Mouse (Mus musculus): Measurements from ENCODE around the gene Ncs1. TPM values are rescaled to one million over a fixed set of nuclear protein-coding genes. Genes with fewer than 3 reads are reported as not detected.

The Ncs1 gene
- total RNA-seq, 2 experiments from 2014 or later, result 173 to 197 TPM

DNA sequence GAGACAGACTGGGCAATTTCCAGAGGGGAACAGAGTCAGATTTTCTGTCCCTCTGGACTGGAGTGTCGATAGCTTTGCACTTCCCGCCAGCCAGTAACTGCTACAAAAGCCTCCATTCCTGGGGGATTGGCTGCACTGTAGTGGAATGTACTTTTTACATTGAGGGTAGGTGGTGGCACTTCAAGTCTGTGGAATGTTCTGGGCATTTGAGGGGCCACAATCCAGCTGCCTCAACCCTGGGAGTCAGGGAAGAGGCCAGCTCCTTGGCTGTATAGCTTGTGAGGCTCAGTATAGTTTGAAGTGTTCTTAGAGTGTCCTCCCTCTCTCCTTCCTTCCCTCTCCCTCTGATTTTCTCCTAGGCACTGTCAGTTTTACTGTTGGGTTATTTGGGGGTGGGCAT is 73.6 kb downstream of the Ncs1 start:
- DNase-seq (ENCODE audit: low spot score in 2 of 2), result no peak

DNA sequence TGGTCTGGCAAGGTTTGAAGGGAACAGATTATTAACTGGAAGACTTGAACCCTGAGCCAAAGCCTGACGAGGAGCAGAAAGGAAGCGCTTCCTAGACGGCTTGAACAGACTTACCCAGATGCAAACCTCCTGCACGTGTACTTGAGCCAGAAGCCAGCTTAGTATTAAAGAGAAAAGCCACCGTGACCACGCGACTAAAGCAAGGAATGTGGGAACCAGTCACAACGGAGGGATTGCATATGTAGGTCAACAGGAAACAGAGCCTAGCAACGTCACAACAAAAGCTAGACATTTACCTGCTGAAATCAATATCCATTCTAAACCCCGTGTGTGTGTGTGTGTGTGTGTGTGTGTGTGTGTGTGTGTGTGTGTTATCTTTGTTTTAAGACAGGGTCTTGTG is 81.6 kb downstream of the Ncs1 start:
- DNase-seq (ENCODE audit: low spot score in 2 of 2), result no peak

DNA sequence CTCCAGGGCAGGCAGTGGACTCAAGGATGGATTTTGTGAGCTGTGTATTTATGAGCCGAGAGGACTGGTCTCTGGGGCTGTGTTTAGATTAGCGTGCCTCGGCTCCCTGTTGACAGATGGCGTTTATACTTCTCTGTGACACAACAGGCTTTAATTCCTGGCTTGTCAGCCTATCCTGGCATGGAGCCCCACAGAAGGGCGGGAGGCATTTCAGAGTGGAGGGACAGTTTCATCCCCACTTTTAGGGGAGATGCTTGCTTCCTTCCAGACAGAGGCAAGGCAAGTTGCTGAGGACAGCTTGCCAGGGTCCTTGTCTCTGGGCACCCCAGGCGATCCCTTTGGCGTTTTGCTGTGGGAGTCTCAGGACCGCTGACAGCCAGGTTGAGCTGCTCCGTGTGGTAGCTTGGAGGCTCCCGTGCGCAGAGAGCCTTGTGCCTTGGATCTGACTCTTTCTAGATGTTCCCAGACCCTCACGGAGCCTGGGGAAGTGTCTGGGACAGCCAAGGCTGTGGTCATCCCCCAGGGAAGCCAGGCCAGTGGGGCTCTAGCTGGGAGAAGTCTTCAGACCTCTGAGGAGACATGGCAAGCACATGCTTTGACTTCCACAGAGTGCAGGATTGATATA is 92.2 kb downstream of the Ncs1 start:
- peak; percentile 46 to 65 for DNase-seq (ENCODE audit: low spot score in 2 of 2)

DNA sequence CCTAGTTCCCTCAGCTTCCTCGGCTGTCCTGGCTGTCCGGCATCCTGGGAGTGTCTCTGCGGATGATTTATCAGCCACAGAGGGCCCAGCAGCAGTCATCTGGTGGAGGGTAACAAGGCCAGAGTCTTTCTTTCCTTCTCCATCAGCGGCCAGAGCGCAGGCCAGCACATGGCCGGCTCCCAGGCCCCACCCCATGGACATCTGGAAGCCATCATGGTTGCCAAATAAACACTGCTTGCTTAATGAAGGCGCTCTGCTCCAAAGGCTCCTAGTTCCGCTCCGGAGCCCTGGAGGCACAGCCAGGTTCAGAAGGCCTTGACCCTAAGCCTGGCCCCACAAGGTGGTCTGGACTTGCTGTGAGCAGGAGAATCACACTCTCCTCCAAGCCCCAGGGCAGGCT is 94.2 kb downstream of the Ncs1 start:
- no peak for DNase-seq (ENCODE audit: low spot score in 2 of 2)

DNA sequence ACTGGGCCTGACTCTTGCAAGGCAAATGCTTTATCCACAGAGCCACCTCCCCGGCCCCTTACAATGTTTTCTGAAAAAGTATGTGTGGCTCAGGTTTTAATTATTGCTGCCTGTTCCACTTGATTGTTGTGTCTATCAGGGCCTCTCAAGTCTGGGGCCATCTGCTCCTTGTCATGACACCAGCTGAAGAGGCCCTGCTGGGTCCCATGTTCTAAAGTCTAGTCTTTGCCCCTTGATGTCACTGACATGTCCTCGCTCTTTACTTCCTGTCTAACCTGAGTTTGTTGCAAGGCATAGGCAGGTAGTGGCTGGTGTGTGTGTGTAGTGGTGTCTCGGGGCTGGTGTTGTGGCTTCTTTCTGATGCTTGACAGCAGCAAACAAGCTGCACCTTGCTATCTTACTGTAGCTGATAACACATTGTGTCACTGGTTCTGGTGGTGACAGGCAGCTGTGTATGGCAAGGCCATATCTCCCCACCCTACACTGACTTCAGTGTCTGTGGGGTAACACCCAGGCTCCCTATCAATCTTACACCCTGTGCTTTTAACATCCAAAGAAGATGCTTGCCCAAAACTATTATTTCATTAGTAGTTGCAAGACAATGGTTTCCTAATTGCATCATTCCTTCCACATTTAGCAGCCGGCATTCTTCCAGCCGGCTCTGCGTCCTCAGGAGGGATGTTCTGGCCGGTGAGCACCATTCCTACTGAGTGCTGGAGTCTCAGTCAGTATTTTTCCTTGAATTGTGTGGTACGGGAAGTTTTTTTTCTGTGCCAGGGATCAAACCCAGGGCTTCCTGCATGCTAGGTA is 96.3 kb downstream of the Ncs1 start:
- DNase-seq (ENCODE audit: low spot score in 2 of 2), result no peak

Other genes with a start within 250 kb of the Ncs1 start
- 100 to 1,000 TPM in 1 of 2 experiments, 10 to 100 TPM in 1; 98.9 to 105 TPM for gene Fnbp1, start 103.8 kb upstream of the Ncs1 start, total RNA-seq (2021)
- 10 to 100 TPM; 48.6 to 52.8 TPM for gene Gpr107, start 93.5 kb upstream of the Ncs1 start, total RNA-seq (2021)
- gene Hmcn2, start 68.6 kb downstream of the Ncs1 start, total RNA-seq (2021), result under 1 TPM; 0.30 to 0.69 TPM
- gene Ass1, start 224.4 kb downstream of the Ncs1 start, total RNA-seq (2021), result 10 to 100 TPM in 1 of 2 experiments, 1 to 10 TPM in 1; 9.8 to 10.0 TPM

All from layer of hippocampus, postnatal 14 days (tissue).